Mouse (Mus musculus) limb, embryonic 10.5 days (tissue): ENCODE results near the gene Adgrg5. TPM values are rescaled to one million over a fixed set of nuclear protein-coding genes. Genes with fewer than 3 reads are reported as not detected.
A peak's percentile ranks its signal among the peaks of the same experiment; 100 is the strongest.

Experiments
- DNase-seq: peaks from one replicate; pipeline ENCODE4 v3.0.0-alpha.2; 2017; ENCODE audit warnings: low spot score
- H3K27ac ChIP-seq: fragments of 300-500 bp; sonication (generic); 2 replicates; pipeline ENCODE4 v1.5.1; 2016; ENCODE audit warnings: mild to moderate bottlenecking
- H3K27me3 ChIP-seq: fragments of 300-500 bp; sonication (generic); 2 replicates; pipeline ENCODE4 v1.6.1; 2016; ENCODE audit warnings: low read depth, mild to moderate bottlenecking; ENCODE audit not compliant: poor library complexity, severe bottlenecking
- H3K36me3 ChIP-seq: fragments of 300-500 bp; sonication (generic); 2 replicates; pipeline ENCODE4 v1.6.1; 2016; ENCODE audit warnings: mild to moderate bottlenecking, moderate library complexity
- H3K4me1 ChIP-seq: fragments of 300-500 bp; sonication (generic); 2 replicates; pipeline ENCODE4 v1.6.1; 2016
- H3K4me3 ChIP-seq: fragments of 300-500 bp; sonication (generic); 2 replicates; pipeline ENCODE4 v1.5.1; 2016; ENCODE audit warnings: mild to moderate bottlenecking, moderate library complexity
- H3K9me3 ChIP-seq: fragments of 300-500 bp; sonication (generic); replicated peaks from 2 replicates; pipeline ENCODE4 v1.6.1; 2016; ENCODE audit warnings: mild to moderate bottlenecking
- WGBS: fragments of 180-500 bp; shearing (Covaris S2); methylation state at CpG from one replicate; pipeline ENCODE4 v1.1.7; 2016; 5-methylcytosine and 5-hydroxymethylcytosine counted together
- polyA plus RNA-seq: library from polyadenylated mRNA; unstranded; fragments of >200 nt; fragmentation: Nextera tagmentation; extraction: Ambion mirVana; gene quantifications from 2 replicates; pipeline ENCODE4 v1.2.1, GENCODE M21; 2016

The Adgrg5 gene
- polyA plus RNA-seq, 1 experiment from 2014 or later = 0.18 TPM

DNA sequence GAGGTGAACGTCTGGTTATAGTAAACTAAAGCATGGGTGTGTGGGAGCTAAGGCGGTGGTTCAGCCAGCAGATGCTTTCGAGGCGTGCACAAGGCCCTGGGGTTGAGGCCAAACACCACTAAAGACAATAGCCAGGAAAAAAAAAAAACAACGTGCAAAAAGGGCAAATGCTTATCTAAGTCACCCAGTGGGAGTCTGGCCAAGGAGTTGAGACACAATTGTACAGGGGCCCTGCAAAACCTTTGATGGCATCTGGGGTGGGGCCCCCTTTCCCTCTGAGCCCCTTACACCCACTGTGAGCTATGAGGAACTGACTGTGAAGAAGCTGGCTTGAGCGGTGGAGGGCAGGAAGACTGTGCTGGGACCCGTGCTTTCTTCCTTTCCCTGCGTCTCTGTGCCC lies 892 bp upstream of the Adgrg5 start:
- no peak for DNase-seq
- 0 out of 2 replicates have a peak, but pooled peaks cover 8% of the 10 kb centered on the region for H3K27me3 ChIP-seq
- H3K36me3 ChIP-seq = no peaks in the 10 kb centered on the region
- WGBS = 42% methylated on average over 8 of the region's 8 CpGs
- no peaks in the 10 kb centered on the region for H3K9me3 ChIP-seq
- H3K4me1 ChIP-seq = peaks cover 17% of the 10 kb centered on the region
- H3K27ac ChIP-seq = peak overlapping the region; percentile 59
- no peak overlapping the region for H3K4me3 ChIP-seq

GRCm38 (mm10) chr8:94928227-94928626 lies 4.7 kb downstream of the Adgrg5 start:
- 86% methylated on average over 3 of the region's 3 CpGs for WGBS
- DNase-seq = no peak

DNA sequence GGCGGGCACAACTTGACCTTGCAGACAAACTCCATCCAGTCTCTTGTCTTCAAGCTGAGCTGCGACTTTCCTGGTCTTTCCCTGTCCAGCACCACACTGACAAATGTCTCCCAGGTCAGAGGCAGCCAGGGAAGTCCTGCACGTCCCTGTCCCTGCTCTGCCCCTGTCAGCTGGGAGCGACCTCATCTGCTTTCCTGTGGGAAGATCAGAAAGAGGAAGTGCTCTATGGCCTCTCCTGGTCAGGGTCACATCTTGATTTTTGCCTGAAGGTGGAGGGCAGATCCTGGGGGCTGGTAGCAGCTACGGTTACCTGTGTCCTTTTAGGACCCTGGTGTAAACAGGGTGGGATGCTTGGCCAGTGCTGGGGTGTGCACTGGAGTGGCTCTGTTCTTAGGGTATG lies 10.4 kb downstream of the Adgrg5 start:
- 44% methylated on average over 5 of the region's 5 CpGs for WGBS

More at GRCm38 (mm10) chr8:94928227-94928626, 4.7 kb downstream of the Adgrg5 start:
- no peaks in the 10 kb centered on the region for H3K36me3 ChIP-seq
- H3K4me3 ChIP-seq = no peak overlapping the region
- H3K27me3 ChIP-seq = 0 out of 2 replicates have a peak, but pooled peaks cover 8% of the 10 kb centered on the region
- no peaks in the 10 kb centered on the region for H3K4me1 ChIP-seq
- no peaks in the 10 kb centered on the region for H3K9me3 ChIP-seq
- H3K27ac ChIP-seq = no peak overlapping the region

DNA sequence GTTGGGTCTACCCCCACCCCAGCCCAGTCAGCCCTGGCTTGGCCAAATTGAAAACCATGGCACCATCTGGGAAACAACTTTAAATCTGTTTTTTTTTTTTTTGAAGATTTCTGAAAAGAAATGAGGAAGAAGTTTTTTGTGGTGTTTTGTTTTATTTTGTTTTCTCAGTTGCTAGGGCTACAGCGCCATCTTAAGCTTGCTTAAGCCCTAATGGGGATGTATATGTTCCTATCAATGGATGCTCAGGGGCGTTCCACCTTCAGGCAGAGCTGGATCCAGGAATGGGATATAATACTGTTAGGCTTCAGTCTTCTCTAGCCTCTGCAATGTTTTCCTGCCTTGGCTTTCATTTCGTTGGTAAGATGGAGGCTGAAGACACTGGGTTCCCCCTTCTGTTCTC lies 11.7 kb downstream of the Adgrg5 start:
- Histone ChIP-seq H3K36me3 (no peaks in the 10 kb centered on the region), H3K27me3 (no peaks in the 10 kb centered on the region), H3K4me1 (no peaks in the 10 kb centered on the region), H3K4me3 (no peak overlapping the region), H3K9me3 (no peaks in the 10 kb centered on the region), H3K27ac (no peak overlapping the region)
- DNase-seq = no peak
- 89% methylated on average over 3 of the region's 3 CpGs for WGBS

More for the DNA sequence above, 10.4 kb downstream of the Adgrg5 start:
- Histone ChIP-seq H3K4me3 (no peak overlapping the region), H3K4me1 (no peaks in the 10 kb centered on the region), H3K27me3 (no peaks in the 10 kb centered on the region), H3K36me3 (no peaks in the 10 kb centered on the region), H3K27ac (no peak overlapping the region), H3K9me3 (no peaks in the 10 kb centered on the region)
- no peak for DNase-seq

DNA sequence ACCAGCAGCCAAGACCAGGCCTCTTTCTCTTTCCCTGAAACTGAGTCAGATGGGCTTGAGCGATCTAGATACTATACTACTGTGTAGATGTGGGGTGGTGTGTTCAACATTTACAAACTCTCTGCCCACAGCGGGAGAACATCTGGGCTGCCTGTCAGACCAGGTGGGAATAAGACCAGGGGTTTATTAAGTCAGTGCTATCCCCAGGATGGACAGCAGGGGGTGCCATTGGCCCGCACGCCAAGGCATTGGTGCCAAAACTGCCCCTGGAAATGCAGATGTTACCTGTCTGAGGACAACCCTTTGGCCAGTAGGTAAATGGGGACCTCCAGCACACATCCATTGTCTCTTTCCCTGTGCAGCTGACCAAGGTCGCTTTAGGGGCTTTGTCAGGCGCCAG lies 19.1 kb downstream of the Adgrg5 start:
- peak; percentile 83 for DNase-seq
- H3K4me1 ChIP-seq = 0 out of 2 replicates have a peak, but pooled peaks cover 6% of the 10 kb centered on the region
- H3K4me3 ChIP-seq = no peak overlapping the region
- H3K9me3 ChIP-seq = no peaks in the 10 kb centered on the region
- 16% methylated on average over 6 of the region's 6 CpGs for WGBS
- no peaks in the 10 kb centered on the region for H3K36me3 ChIP-seq
- no peak overlapping the region for H3K27ac ChIP-seq
- 0 out of 2 replicates have a peak, but pooled peaks cover 5% of the 10 kb centered on the region for H3K27me3 ChIP-seq

DNA sequence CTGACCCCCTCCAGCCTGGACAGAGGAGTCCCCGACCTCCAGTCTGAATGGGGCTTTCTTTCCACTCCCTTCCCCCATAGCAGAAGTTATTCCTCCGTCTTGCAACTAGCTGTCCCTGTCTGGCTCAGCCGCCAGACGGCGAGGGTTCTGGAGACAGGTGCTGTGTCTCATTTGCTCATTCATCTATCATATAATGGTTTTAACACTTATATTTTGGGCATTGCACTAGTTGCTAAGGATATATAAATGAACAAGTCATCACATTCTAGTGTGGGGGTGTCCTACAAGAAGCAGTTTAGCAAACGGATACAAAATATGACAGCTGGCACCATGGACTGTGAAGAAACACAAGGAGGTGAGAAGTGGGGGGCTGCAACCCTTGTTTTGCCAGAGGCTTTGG lies 21.7 kb downstream of the Adgrg5 start:
- WGBS = 68% methylated on average over 6 of the region's 6 CpGs
- Histone ChIP-seq H3K27me3 (0 out of 2 replicates have a peak, but pooled peaks cover 5% of the 10 kb centered on the region), H3K27ac (no peak overlapping the region), H3K36me3 (no peaks in the 10 kb centered on the region), H3K4me3 (no peak overlapping the region), H3K4me1 (0 out of 2 replicates have a peak, but pooled peaks cover 6% of the 10 kb centered on the region), H3K9me3 (no peaks in the 10 kb centered on the region)
- no peak for DNase-seq

DNA sequence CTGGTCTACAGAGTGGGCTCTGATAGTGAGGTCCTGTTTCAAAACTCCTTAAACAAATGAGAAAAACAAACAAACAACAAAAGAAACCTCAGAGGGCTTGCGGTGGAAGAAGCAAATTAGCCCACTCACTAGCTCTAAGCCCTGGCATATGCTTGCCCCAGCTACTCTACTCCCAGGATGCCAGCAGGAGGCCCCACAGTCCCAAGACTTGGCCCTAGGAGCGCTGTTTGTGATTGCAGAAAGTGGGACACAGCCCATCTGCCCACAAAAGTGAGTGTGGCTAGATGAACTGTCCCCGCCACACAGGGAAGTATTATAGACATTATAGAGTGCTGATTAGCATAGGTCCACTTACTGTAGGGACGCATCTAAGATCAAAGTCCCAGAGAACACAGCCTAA lies 24.9 kb downstream of the Adgrg5 start:
- Histone ChIP-seq H3K36me3 (no peaks in the 10 kb centered on the region), H3K4me1 (0 out of 2 replicates have a peak, but pooled peaks cover 6% of the 10 kb centered on the region), H3K9me3 (no peaks in the 10 kb centered on the region), H3K27me3 (0 out of 2 replicates have a peak, but pooled peaks cover 5% of the 10 kb centered on the region), H3K4me3 (no peak overlapping the region), H3K27ac (no peak overlapping the region)
- 80% methylated on average over 4 of the region's 4 CpGs for WGBS
- no peak for DNase-seq

GRCm38 (mm10) chr8:94949010-94949409 lies 25.5 kb downstream of the Adgrg5 start:
- H3K36me3 ChIP-seq = no peaks in the 10 kb centered on the region
- WGBS = 82% methylated on average over 4 of the region's 4 CpGs
- no peaks in the 10 kb centered on the region for H3K9me3 ChIP-seq
- H3K27me3 ChIP-seq = 0 out of 2 replicates have a peak, but pooled peaks cover 5% of the 10 kb centered on the region
- DNase-seq = no peak
- H3K4me3 ChIP-seq = no peak overlapping the region
- no peak overlapping the region for H3K27ac ChIP-seq
- 0 out of 2 replicates have a peak, but pooled peaks cover 6% of the 10 kb centered on the region for H3K4me1 ChIP-seq

DNA sequence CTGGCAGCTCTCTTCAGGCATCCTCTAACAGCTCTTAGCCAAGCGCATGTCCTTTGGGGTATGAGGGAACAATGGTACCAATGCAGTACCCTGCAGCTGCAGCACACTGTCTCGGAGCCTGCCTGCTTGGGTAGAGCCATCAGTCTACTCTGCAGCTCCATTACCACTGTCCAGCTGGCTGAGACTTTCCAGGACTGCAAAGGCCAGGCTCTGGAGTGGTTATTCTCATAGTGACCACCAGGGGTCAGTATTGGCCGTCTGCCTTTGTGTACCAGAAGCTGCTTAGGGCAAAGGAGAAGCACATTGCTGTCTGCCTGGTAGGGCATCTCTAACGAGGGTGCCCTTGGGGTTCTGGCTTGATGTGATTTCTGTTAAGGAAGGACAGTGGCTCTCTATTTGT lies 26.6 kb downstream of the Adgrg5 start:
- Histone ChIP-seq H3K4me1 (0 out of 2 replicates have a peak, but pooled peaks cover 6% of the 10 kb centered on the region), H3K36me3 (no peaks in the 10 kb centered on the region), H3K27me3 (0 out of 2 replicates have a peak, but pooled peaks cover under 1% of the 10 kb centered on the region), H3K9me3 (no peaks in the 10 kb centered on the region), H3K4me3 (no peak overlapping the region), H3K27ac (no peak overlapping the region)
- 20% methylated on average over 4 of the region's 4 CpGs for WGBS
- peak; percentile 77 for DNase-seq

DNA sequence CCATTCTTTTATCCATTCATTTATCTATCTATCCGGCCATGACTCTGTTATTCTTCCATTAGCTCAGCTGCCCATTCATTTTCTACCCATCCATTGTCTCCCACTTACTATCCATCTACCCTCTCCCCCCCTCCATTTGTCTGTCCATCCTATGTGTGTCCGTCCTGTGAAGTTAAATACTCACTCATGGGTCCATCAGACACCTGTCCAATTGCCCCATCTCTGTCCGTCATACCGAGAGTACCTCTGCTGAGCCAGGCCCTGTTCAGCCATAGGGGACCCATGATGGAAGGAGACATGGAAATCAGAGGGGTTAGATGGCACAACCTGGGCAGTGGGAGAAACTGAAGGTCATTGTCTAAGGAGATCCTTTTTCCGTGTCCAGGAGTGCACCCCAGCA lies 27.0 kb downstream of the Adgrg5 start:
- no peak for DNase-seq
- Histone ChIP-seq H3K27me3 (no peaks in the 10 kb centered on the region), H3K36me3 (no peaks in the 10 kb centered on the region), H3K9me3 (no peaks in the 10 kb centered on the region), H3K4me1 (0 out of 2 replicates have a peak, but pooled peaks cover 2% of the 10 kb centered on the region), H3K4me3 (no peak overlapping the region), H3K27ac (no peak overlapping the region)
- WGBS = 76% methylated on average over 5 of the region's 5 CpGs

DNA sequence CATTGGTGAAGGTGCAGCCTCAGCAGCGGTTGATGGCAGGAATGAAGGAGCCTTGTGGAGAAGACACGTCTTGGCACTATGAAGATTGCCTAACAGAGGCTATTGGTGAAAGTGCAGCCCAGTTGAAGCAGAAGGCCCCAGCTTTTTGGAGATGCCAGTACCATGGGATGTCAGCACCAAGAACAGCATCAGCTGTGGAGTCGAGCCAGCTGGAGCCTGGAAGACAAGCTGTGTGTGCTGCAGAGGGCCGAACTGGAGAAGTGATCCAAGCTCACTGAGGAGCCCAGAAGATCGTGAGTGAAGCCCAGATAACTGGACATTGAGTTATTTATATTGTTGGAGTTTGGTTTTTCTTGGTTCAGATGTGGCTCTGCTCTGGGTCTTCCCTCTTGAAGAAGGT lies 28.6 kb downstream of the Adgrg5 start:
- WGBS = 76% methylated on average over 5 of the region's 5 CpGs

DNA sequence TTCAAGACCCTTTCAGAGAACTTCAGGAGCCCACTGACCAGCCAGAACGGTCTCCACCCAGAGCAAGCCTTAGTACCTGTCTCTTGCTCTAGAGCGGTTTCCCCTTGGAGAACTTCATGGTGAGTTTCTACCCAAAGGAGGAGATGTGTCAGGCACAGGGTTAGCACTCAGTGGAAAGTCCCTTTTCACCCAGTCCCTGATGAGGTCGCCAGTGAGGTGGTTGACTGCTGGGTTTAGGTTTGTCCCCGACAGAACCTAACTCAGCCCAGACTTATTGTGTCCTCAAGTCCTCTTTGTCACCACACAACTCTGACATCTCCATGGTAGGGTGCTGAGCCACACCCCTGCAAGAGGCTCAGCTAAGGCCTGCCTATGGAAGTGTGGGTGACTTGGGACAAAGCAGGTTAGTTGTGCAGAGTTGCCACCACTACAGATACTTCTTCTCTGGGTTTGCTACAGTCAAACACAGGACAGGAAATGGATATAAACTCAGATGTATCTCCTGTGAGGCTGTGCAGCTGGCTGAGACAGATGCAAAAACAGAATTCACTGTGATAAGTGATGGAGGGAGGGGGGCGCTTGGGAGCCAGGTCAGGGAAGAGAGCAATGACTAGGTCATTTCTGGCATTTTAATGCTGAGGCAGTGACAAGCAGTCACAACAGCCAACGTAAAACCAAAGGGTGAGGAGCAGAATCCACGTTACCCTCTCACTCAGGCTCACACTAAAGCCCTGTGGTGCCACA lies 30.3 kb downstream of the Adgrg5 start:
- H3K27ac ChIP-seq = no peak overlapping the region
- H3K9me3 ChIP-seq = no peaks in the 10 kb centered on the region
- no peaks in the 10 kb centered on the region for H3K36me3 ChIP-seq
- no peaks in the 10 kb centered on the region for H3K27me3 ChIP-seq
- WGBS = 77% methylated on average over 7 of the region's 7 CpGs
- H3K4me1 ChIP-seq = no peaks in the 10 kb centered on the region
- no peak overlapping the region for H3K4me3 ChIP-seq
- no peak for DNase-seq

More for the DNA sequence above, 28.6 kb downstream of the Adgrg5 start:
- Histone ChIP-seq H3K27ac (no peak overlapping the region), H3K27me3 (no peaks in the 10 kb centered on the region), H3K9me3 (no peaks in the 10 kb centered on the region), H3K4me3 (no peak overlapping the region), H3K4me1 (no peaks in the 10 kb centered on the region), H3K36me3 (no peaks in the 10 kb centered on the region)
- no peak for DNase-seq

DNA sequence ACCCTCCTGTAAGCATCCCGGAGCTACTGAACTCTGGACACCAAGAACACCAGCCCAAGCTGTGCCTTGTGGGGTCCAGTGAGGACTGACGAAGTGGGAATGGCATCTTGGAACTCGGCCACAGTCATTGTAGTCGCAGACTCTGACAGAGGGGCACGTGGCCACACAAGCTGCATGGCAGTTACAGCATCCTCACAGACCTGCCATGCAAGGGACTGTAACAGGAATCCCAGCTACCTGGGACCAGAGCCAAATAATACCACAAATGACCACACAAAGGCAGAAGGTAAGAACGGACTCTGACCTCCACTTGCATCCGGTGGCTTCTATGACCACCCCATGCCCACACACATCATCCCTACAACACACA lies 30.9 kb downstream of the Adgrg5 start:
- no peak overlapping the region for H3K4me3 ChIP-seq
- no peak overlapping the region for H3K27ac ChIP-seq
- no peaks in the 10 kb centered on the region for H3K4me1 ChIP-seq
- 92% methylated on average over 7 of the region's 7 CpGs for WGBS
- no peak for DNase-seq
- no peaks in the 10 kb centered on the region for H3K36me3 ChIP-seq
- no peaks in the 10 kb centered on the region for H3K27me3 ChIP-seq
- no peaks in the 10 kb centered on the region for H3K9me3 ChIP-seq
